Mouse (Mus musculus) neural tube, embryonic 15.5 days (tissue): ENCODE results near the gene Tmtc1. TPM values are rescaled to one million over a fixed set of nuclear protein-coding genes. Genes with fewer than 3 reads are reported as not detected.

ENCODE experiments used
- ATAC-seq: fragments of 200-750 bp; cut with Nextera tagmentation; 2 replicates; pipeline ENCODE4 v1.8.0; 2017; ENCODE audit warnings: mild to moderate bottlenecking, moderate TSS enrichment, moderate library complexity; ENCODE audit not compliant: low FRiP score
- H3K27ac ChIP-seq: fragments of 300-500 bp; sonication (generic); replicated peaks from 2 replicates; pipeline ENCODE4 v1.5.1; 2015; ENCODE audit warnings: mild to moderate bottlenecking, inconsistent platforms
- H3K27me3 ChIP-seq: fragments of 300-500 bp; sonication (generic); replicated peaks from 2 replicates; pipeline ENCODE4 v1.6.1; 2015; ENCODE audit warnings: inconsistent platforms
- H3K36me3 ChIP-seq: fragments of 300-500 bp; sonication (generic); 2 replicates; pipeline ENCODE4 v1.6.1; 2015; ENCODE audit warnings: inconsistent platforms
- H3K4me1 ChIP-seq: fragments of 300-500 bp; sonication (generic); 2 replicates; pipeline ENCODE4 v1.6.1; 2015; ENCODE audit warnings: inconsistent platforms
- H3K4me2 ChIP-seq: fragments of 300-500 bp; sonication (generic); 2 replicates; pipeline ENCODE4 v1.6.1; 2015; ENCODE audit warnings: inconsistent platforms, mild to moderate bottlenecking, moderate library complexity
- H3K4me3 ChIP-seq: fragments of 300-500 bp; sonication (generic); replicated peaks from 2 replicates; pipeline ENCODE4 v1.5.1; 2015; ENCODE audit warnings: mild to moderate bottlenecking, inconsistent platforms
- H3K9ac ChIP-seq: fragments of 300-500 bp; sonication (generic); replicated peaks from 2 replicates; pipeline ENCODE4 v1.6.1; 2015; ENCODE audit warnings: mild to moderate bottlenecking, inconsistent platforms
- H3K9me3 ChIP-seq: fragments of 300-500 bp; sonication (generic); replicated peaks from 2 replicates; pipeline ENCODE4 v1.6.1; 2016; ENCODE audit warnings: inconsistent platforms
- WGBS: fragments of 180-500 bp; shearing (Covaris S2); methylation state at CpG from one replicate; pipeline ENCODE4 v1.1.7; 2015; ENCODE audit warnings: mixed read lengths; 5-methylcytosine and 5-hydroxymethylcytosine counted together
- polyA plus RNA-seq: library from polyadenylated mRNA; unstranded; fragments of >200 nt; fragmentation: Nextera tagmentation; extraction: Ambion mirVana; gene quantifications from 2 replicates; pipeline ENCODE4 v1.2.1, GENCODE M21; 2015

The Tmtc1 gene
- polyA plus RNA-seq, 1 experiment from 2014 or later, result 3.8 TPM

DNA sequence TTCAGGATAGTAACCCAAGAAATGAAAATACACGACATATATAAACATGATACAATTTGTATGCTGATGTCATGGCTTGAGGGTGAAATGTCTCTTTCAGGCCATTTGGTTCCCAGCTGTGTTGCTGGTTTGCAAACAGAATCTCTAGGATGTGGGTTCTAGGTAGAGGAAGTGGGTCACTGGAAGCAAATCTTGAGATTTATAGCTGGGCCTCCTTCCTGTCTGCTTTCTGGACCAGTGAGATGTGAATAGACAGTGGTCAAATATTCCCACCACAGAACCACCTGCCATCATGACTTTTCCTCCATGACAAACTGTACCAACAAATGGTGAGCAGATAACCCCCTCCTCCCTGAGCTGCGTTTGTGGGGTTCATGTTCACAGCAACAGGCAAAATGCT is 186.4 kb downstream of the Tmtc1 start:
- WGBS, result 92% methylated on average over 2 of the region's 2 CpGs
- H3K9ac ChIP-seq, result no peak overlapping the region
- H3K27me3 ChIP-seq, result no peaks in the 10 kb centered on the region

DNA sequence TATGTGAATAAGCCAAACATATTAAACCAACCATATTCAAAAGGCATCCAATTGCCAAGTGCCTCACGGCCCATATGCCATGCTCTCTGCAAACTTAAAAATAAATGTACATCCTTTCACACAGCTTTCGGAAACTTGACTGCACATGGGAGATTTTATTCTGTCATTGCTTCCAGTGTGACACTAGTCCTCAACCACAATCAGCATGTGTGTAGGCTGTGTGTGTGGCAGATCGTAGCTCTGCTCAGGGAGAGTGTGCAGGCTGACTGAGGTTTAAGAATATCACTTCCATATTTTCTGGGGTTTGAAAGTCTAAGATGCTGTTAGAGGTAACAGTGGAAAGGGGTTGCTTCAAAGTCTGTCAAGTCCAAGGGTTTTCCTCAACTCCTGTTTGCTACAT is 188.1 kb downstream of the Tmtc1 start:
- Histone ChIP-seq H3K4me1 (peaks cover 18% of the 10 kb centered on the region), H3K36me3 (no peaks in the 10 kb centered on the region), H3K27me3 (no peaks in the 10 kb centered on the region), H3K4me2 (no peak overlapping the region), H3K4me3 (no peak overlapping the region), H3K9me3 (no peaks in the 10 kb centered on the region), H3K27ac (no peak overlapping the region), H3K9ac (no peak overlapping the region)
- no peak for ATAC-seq
- 88% methylated on average over 3 of the region's 3 CpGs for WGBS

More for the DNA sequence above, 186.4 kb downstream of the Tmtc1 start:
- Histone ChIP-seq H3K4me1 (peaks cover 10% of the 10 kb centered on the region; the same call in 1 of the 2 replicates), H3K4me2 (no peak overlapping the region), H3K4me3 (no peak overlapping the region), H3K27ac (no peak overlapping the region), H3K36me3 (no peaks in the 10 kb centered on the region), H3K9me3 (no peaks in the 10 kb centered on the region)
- ATAC-seq, result no peak

DNA sequence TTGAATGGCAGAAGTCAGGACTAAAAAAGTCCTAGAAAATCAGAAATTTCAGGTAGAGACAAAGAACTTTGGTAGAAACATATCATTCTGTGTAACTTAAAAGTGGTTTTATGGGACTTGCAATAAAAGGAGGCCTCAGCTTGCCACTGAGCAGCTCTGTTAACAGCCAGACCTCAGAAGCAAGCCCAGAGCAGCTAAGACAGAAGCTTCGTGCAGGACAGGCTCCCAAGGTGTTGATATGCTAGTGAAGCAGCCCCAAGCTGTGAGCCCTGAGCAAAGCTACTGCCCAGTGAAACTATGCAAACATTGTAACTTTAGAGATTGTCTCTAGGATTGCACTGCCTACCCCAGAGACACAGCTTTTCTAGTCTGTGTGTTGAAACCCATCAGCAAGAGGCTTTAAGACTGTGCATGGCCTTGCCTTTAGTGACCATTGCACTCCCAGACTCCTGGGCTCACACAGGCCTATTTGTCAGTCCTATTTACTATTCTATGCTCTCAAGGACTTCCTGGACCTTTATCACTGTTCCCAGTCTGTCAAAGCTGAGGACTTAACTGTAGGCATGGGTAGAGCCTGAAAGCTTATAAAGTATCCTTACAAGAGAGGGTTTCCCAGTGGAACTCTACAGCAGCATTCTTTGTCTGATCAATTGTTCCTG is 188.7 kb downstream of the Tmtc1 start:
- H3K27ac ChIP-seq, result no peak overlapping the region
- no peaks in the 10 kb centered on the region for H3K9me3 ChIP-seq
- H3K27me3 ChIP-seq, result no peaks in the 10 kb centered on the region
- peaks cover 18% of the 10 kb centered on the region for H3K4me1 ChIP-seq
- WGBS, result 31% methylated on average over 1 of the region's 1 CpGs
- no peak overlapping the region for H3K9ac ChIP-seq
- H3K4me3 ChIP-seq, result no peak overlapping the region
- H3K4me2 ChIP-seq, result no peak overlapping the region
- H3K36me3 ChIP-seq, result no peaks in the 10 kb centered on the region
- ATAC-seq, result no peak

DNA sequence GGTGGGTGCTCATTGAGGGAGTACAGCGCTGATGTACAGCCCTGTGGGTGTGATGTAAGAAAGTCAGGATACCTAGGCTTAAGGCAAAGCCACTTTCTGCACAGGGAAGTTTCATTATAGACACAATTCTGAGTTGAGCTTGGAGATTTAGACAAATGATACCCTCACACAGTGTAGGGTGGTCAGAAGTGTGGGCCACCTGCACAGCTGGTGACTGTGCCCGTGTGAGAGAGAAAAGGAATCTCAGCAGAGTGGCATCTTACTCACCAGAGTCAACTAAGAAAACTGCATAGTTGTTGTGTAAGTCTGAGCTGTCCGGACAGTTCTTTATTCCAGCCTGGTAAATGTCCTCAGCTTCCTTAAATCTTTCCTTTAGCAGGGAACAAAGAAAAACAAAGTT is 195.0 kb downstream of the Tmtc1 start:
- no peak overlapping the region for H3K9ac ChIP-seq
- no peak overlapping the region for H3K27ac ChIP-seq
- WGBS, result 73% methylated on average over 3 of the region's 3 CpGs
- no peaks in the 10 kb centered on the region for H3K9me3 ChIP-seq
- H3K4me1 ChIP-seq, result peaks cover 17% of the 10 kb centered on the region
- H3K36me3 ChIP-seq, result peaks cover 15% of the 10 kb centered on the region
- no peaks in the 10 kb centered on the region for H3K27me3 ChIP-seq
- no peak overlapping the region for H3K4me3 ChIP-seq
- ATAC-seq, result 0 out of 2 replicates have a peak, but pooled peaks have one; percentile 10
- H3K4me2 ChIP-seq, result no peak overlapping the region

DNA sequence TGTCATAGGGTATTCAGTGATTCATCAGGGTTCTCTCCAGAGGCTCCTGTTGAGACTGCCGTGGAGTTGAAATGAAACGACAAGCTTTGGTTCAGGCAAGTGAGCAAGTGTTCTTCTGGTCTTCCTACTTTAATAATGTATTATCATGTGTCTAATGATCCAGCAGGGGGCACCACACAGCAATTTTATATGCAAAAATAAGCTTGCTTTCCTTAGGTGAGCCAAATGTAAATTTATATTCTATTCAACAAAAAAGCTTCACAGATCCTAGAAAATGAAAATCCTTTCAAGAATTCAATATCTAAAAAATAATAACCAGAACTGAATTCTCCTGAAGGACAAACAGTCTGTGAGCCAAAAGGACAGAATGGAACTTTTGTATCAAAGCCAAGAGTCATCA is 195.6 kb downstream of the Tmtc1 start:
- no peaks in the 10 kb centered on the region for H3K27me3 ChIP-seq
- peaks cover 17% of the 10 kb centered on the region for H3K4me1 ChIP-seq
- ATAC-seq, result peak; percentile 54; the same call in 1 of the 2 replicates
- H3K9me3 ChIP-seq, result no peaks in the 10 kb centered on the region
- no peak overlapping the region for H3K4me3 ChIP-seq
- H3K36me3 ChIP-seq, result peaks cover 15% of the 10 kb centered on the region
- no peak overlapping the region for H3K27ac ChIP-seq
- 35% methylated on average over 2 of the region's 2 CpGs for WGBS
- H3K9ac ChIP-seq, result no peak overlapping the region
- no peak overlapping the region for H3K4me2 ChIP-seq

DNA sequence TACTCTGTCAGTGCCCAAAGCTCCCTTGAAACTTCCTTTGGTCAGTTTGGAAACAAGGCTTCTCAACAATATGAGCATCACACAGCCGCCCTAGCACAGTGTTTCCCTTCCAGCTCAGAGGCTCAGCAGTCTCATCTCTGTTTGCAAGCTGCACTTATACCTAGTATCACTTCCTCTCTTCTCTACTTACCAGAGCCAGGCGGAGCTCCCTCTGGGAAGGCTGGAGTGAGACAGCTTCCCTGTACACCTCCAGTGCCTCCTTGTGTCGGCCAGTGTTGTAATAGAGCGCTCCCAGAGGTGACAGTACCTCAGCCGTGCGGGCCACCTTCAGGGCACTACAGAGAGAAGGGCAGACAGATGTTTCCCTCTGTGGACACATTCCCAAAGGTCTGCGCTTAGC is 197.6 kb downstream of the Tmtc1 start:
- 85% methylated on average over 7 of the region's 7 CpGs for WGBS
- Histone ChIP-seq H3K4me3 (no peak overlapping the region), H3K4me2 (no peak overlapping the region), H3K9me3 (no peaks in the 10 kb centered on the region), H3K9ac (no peak overlapping the region), H3K27ac (no peak overlapping the region), H3K27me3 (no peaks in the 10 kb centered on the region), H3K36me3 (peaks cover 17% of the 10 kb centered on the region), H3K4me1 (peaks cover 4% of the 10 kb centered on the region)
- no peak for ATAC-seq

DNA sequence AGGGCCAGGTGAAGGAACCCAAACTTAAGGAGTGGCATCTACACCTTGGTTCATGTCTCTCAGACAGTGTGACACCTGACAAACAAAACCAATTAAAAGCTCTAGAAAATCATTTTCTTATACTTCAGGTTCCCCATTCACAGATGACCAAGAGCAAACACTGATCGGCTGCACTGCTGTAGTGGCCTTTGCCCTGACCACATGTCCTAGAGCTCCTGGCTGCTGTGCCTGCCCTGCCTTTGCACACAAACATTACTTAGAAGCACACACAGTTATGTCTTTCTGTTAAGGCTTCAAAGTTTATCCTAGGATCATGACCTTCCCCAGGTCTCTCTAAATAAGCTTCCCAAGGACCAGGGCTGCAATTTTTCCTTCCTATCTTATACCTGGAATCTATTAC is 199.4 kb downstream of the Tmtc1 start:
- Histone ChIP-seq H3K27me3 (no peaks in the 10 kb centered on the region), H3K4me2 (no peak overlapping the region), H3K36me3 (peaks cover 17% of the 10 kb centered on the region), H3K27ac (no peak overlapping the region), H3K4me1 (peaks cover 4% of the 10 kb centered on the region), H3K9ac (no peak overlapping the region), H3K9me3 (no peaks in the 10 kb centered on the region), H3K4me3 (no peak overlapping the region)
- 100% methylated on average over 1 of the region's 1 CpGs for WGBS
- ATAC-seq, result no peak

DNA sequence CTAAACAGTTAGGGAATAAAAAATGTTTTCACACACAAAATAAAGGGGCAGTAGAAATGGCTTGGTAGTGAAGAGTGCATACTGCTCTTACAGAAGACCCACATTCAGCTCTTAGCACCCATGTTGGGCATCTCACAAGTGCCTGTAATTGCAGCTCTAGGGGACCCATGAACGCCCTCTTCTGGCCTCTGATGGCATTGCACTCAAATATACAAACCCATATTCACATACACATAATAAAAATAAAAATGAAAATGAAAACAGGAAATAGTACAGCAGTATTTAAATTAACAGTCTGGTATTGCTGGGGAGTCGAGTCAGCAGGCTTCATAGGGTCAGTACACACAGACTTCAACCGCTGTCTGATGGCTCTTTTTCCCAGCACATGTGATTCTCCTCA is 201.9 kb downstream of the Tmtc1 start:
- H3K9me3 ChIP-seq, result no peaks in the 10 kb centered on the region
- no peak overlapping the region for H3K4me2 ChIP-seq
- no peak overlapping the region for H3K4me3 ChIP-seq
- H3K27me3 ChIP-seq, result no peaks in the 10 kb centered on the region
- ATAC-seq, result no peak
- 66% methylated on average over 3 of the region's 3 CpGs for WGBS
- H3K4me1 ChIP-seq, result no peaks in the 10 kb centered on the region
- H3K27ac ChIP-seq, result no peak overlapping the region
- H3K9ac ChIP-seq, result no peak overlapping the region
- H3K36me3 ChIP-seq, result peaks cover 17% of the 10 kb centered on the region

DNA sequence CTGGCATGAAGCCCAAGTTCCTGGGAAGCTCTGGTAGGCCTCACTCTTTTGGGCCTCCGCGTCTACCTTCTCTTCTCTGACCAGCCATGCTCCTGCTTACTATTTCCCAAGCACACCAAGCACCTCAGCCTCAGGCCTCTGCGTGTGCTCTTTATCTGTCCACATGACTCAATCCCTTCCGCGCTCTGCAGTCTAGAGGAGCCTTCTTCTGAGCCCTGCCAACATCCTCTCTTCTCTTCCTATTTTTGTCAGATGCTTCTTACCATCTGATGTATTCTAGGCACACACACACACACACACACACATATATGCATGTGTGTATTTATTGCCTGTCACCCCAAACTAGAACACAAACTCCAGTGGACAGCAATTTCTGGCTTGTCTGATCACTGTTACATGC is 202.5 kb downstream of the Tmtc1 start:
- Histone ChIP-seq H3K27ac (no peak overlapping the region), H3K27me3 (no peaks in the 10 kb centered on the region), H3K4me1 (no peaks in the 10 kb centered on the region), H3K9ac (no peak overlapping the region), H3K4me2 (no peak overlapping the region), H3K36me3 (peaks cover 17% of the 10 kb centered on the region), H3K4me3 (no peak overlapping the region), H3K9me3 (no peaks in the 10 kb centered on the region)
- ATAC-seq, result no peak
- WGBS, result 96% methylated on average over 5 of the region's 5 CpGs

DNA sequence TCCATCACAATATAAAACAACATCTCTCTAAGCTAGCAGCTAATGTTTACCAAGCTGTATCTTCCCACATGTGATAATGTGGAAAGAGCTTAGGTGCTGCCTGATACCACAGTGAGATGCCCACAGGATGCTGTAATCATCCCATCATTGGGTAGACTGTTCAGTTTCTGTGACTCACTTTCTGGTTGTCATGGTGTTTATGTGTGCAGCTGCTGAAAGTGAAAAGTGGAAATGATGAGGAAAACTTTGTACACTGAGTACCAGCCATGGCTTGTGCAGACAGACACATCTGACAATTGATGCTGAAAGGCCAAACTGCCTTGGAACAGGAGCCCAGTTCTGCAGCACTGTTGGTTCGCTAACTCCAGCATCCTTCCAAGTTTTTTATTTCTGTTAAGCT is 204.9 kb downstream of the Tmtc1 start:
- ATAC-seq, result no peak
- no peak overlapping the region for H3K4me2 ChIP-seq
- no peaks in the 10 kb centered on the region for H3K9me3 ChIP-seq
- no peak overlapping the region for H3K4me3 ChIP-seq
- no peak overlapping the region for H3K9ac ChIP-seq
- peaks cover 3% of the 10 kb centered on the region; the same call in 1 of the 2 replicates for H3K36me3 ChIP-seq
- H3K27ac ChIP-seq, result no peak overlapping the region
- H3K4me1 ChIP-seq, result no peaks in the 10 kb centered on the region
- 87% methylated on average over 1 of the region's 1 CpGs for WGBS
- no peaks in the 10 kb centered on the region for H3K27me3 ChIP-seq

DNA sequence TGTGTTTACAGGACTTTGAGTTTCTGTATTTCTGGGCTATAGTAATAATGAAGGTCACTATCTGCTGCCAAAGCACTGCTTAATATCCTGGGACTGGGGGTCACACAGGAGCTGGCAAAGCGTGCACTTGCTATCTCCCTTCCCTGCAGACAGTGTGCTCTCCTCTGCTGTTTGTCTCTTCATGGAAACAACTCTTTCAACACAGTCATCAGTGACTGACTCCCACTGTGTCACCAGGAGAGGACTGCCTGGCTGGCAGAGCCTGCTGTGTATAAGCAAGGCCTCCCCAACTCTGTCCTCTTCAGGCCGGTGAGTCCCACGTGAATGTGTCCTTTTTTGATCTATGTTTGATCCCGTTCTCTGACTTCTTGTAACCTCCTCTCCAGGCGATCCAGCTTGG is 206.7 kb downstream of the Tmtc1 start:
- H3K36me3 ChIP-seq, result no peaks in the 10 kb centered on the region
- H3K4me3 ChIP-seq, result no peak overlapping the region
- H3K4me2 ChIP-seq, result no peak overlapping the region
- no peaks in the 10 kb centered on the region for H3K27me3 ChIP-seq
- no peak overlapping the region for H3K27ac ChIP-seq
- H3K4me1 ChIP-seq, result no peaks in the 10 kb centered on the region
- 68% methylated on average over 5 of the region's 5 CpGs for WGBS
- no peaks in the 10 kb centered on the region for H3K9me3 ChIP-seq
- no peak overlapping the region for H3K9ac ChIP-seq
- ATAC-seq, result no peak

DNA sequence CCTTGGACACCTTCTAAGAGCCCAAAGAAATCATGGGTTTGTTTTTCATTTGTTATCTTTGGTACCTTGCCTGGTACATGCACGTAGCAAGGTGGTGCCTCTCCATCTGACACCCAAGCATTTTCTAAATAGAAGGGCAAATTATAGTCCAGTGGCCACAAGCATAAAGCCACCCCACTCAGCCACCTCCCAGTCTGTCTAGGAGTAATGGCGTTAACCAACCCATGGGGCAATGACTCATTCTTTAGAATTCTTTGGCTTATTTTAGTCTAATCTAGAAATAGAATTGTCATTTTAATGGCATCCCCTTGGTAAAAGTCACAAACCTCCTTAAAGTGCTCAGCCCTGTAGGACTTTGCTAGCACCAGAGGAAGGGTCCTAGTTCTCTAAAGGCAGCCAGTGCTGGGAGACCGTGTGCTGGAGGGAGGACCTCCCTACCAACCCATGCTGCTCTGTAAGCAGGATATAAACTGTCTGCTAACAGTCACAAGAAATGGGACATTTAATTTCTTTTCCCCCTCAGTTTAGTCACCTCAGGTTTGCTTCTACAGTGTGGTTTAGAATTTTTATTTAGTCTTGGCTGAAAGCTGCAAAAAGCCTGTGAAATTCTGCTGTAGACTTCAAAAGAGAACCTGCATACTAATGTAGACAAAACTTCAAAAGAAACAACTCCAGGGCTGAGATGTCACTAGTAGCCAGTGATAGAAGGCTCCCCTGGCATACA is 209.9 kb downstream of the Tmtc1 start:
- Histone ChIP-seq H3K9ac (no peak overlapping the region), H3K27ac (no peak overlapping the region), H3K4me3 (no peak overlapping the region), H3K4me1 (no peaks in the 10 kb centered on the region), H3K36me3 (no peaks in the 10 kb centered on the region), H3K27me3 (no peaks in the 10 kb centered on the region), H3K4me2 (no peak overlapping the region), H3K9me3 (no peaks in the 10 kb centered on the region)
- ATAC-seq, result no peak
- WGBS, result 83% methylated on average over 3 of the region's 3 CpGs
